15 mouse cellular contexts compared by ENCODE assay signal in the genomic region with DNA sequence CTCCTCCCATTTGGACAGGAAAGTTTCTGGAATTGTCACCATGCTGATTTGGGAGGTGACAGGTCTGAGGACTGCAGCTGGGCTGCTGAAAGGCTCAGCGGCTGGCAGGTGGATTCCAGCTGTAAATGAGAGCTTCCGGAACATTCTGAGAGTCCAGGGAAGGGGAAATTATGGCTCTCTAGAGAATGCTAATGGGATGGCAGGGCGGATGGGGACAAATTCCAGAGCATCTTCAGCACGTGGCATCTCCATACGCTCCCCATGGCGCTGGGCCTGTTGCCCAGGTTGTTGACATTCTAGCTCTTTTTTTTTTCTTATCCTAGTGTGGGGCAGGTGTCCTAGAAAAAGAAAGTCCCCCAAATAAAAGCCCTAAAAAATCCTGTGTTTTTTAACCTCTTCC. TPM values are rescaled to one million over a fixed set of nuclear protein-coding genes. Genes with fewer than 3 reads are reported as not detected.
A peak's percentile ranks its signal among the peaks of the same experiment; 100 is the strongest.
DNase-seq lines count a peak whose midpoint lies in the region; ATAC-seq lines count a peak whose summit lies in the region.
"Had no signal": no experiment of that assay in that cellular context is flagged by ENCODE, and none has a peak within 500 bp of the region (broad histone marks: within the 10 kb centered on the region; RNA-seq: fewer than 3 reads in every experiment).

No protein-coding gene starts in this region.

- peak; percentile 88 for DNase-seq in heart, adult 11 months
- DNase-seq in heart, postnatal 14 days, result no peak
- DNase-seq in kidney, adult 8-10 months, result peak; percentile 30 to 53
- peak; percentile 44 for DNase-seq in ZHBTc4 (ENCODE audit: low read depth, low spot score)
- peak; percentile 76 to 80 for DNase-seq in cerebellum, postnatal 14 days
- DNase-seq: retina, postnatal 1 day; thymus, postnatal 14 days had no signal

- H3K4me1 ChIP-seq in kidney, embryonic 16.5 days (ENCODE audit: insufficient read depth, low read length), result peaks cover 23% of the 10 kb centered on the region
- H3K4me1 ChIP-seq in neural tube, embryonic 15.5 days, result peaks cover 17% of the 10 kb centered on the region

- H3K36me3 ChIP-seq in kidney, embryonic 16.5 days (ENCODE audit: insufficient read depth, low read length), result no peaks in the 10 kb centered on the region
- H3K36me3 ChIP-seq in neural tube, embryonic 15.5 days, result no peaks in the 10 kb centered on the region
- H3K36me3 ChIP-seq: hindbrain, embryonic 15.5 days; lung, embryonic 15.5 days had no signal

- no peak overlapping the region for H3K9ac ChIP-seq in kidney, embryonic 16.5 days (replicated peaks; ENCODE audit: low read length)
- no peak overlapping the region for H3K9ac ChIP-seq in neural tube, embryonic 15.5 days (replicated peaks)
- H3K9ac ChIP-seq: hindbrain, embryonic 15.5 days; lung, embryonic 15.5 days; stomach, embryonic 15.5 days had no signal

- 49% methylated on average over 6 of the region's 6 CpGs for WGBS in kidney, embryonic 16.5 days
- 24% methylated on average over 6 of the region's 6 CpGs for WGBS in neural tube, embryonic 15.5 days

- H3K9me3 ChIP-seq in kidney, embryonic 16.5 days (ENCODE audit: low read length), result peaks cover 4% of the 10 kb centered on the region; the same call in 1 of the 2 replicates
- no peaks in the 10 kb centered on the region for H3K9me3 ChIP-seq in neural tube, embryonic 15.5 days (replicated peaks)
- H3K9me3 ChIP-seq: embryonic facial prominence, embryonic 10.5 days; hindbrain, embryonic 15.5 days; lung, embryonic 15.5 days; stomach, embryonic 15.5 days had no signal

- H3K4me3 ChIP-seq in kidney, embryonic 16.5 days (ENCODE audit: low read length), result no peak overlapping the region
- H3K4me3 ChIP-seq in neural tube, embryonic 15.5 days (replicated peaks), result no peak overlapping the region
- H3K4me3 ChIP-seq: embryonic facial prominence, embryonic 10.5 days; hindbrain, embryonic 15.5 days; lung, embryonic 15.5 days; stomach, embryonic 15.5 days had no signal

- no peak for ATAC-seq in kidney, embryonic 16.5 days (ENCODE audit: low FRiP score, low TSS enrichment)
- ATAC-seq in neural tube, embryonic 15.5 days (ENCODE audit: low FRiP score), result no peak

- H3K27me3 ChIP-seq in kidney, embryonic 16.5 days (ENCODE audit: insufficient read depth, low read length), result no peaks in the 10 kb centered on the region
- H3K27me3 ChIP-seq in neural tube, embryonic 15.5 days (replicated peaks), result no peaks in the 10 kb centered on the region
- H3K27me3 ChIP-seq: hindbrain, embryonic 15.5 days; lung, embryonic 15.5 days had no signal

- H3K4me2 ChIP-seq in kidney, embryonic 16.5 days (replicated peaks; ENCODE audit: low read depth, low read length), result no peak overlapping the region
- no peak overlapping the region for H3K4me2 ChIP-seq in neural tube, embryonic 15.5 days
- H3K4me2 ChIP-seq: hindbrain, embryonic 15.5 days; lung, embryonic 15.5 days; stomach, embryonic 15.5 days had no signal

- H3K27ac ChIP-seq in kidney, embryonic 16.5 days (ENCODE audit: low read length), result no peak overlapping the region
- no peak overlapping the region for H3K27ac ChIP-seq in neural tube, embryonic 15.5 days (replicated peaks)
- H3K27ac ChIP-seq: hindbrain, embryonic 15.5 days; stomach, embryonic 15.5 days had no signal

- intact Hi-C loops in heart, postnatal 14 days (cut with DNase I), result no loop called here

RNA-seq across cellular contexts. Expression of a gene that starts 11.3 kb away (rescaled TPM):
- 1 to 10 TPM; 5.3 to 7.6 TPM for total RNA-seq in heart, postnatal 14 days (2021)
- polyA plus RNA-seq in kidney, embryonic 16.5 days (2015; fragmentation: Nextera tagmentation; extraction: Ambion mirVana), result 22.4 and 23.2 TPM in 2 replicates
- polyA plus RNA-seq in neural tube, embryonic 15.5 days (2015; fragmentation: Nextera tagmentation; extraction: Ambion mirVana), result 13.8 and 18.1 TPM in 2 replicates

RNA-seq across cellular contexts. Expression of a gene that starts 11.6 kb away (rescaled TPM):
- total RNA-seq in heart, postnatal 14 days (2021), result 100 to 1,000 TPM; 796 to 811 TPM
- polyA plus RNA-seq in kidney, embryonic 16.5 days (2015; fragmentation: Nextera tagmentation; extraction: Ambion mirVana), result 479 and 501 TPM in 2 replicates
- polyA plus RNA-seq in neural tube, embryonic 15.5 days (2015; fragmentation: Nextera tagmentation; extraction: Ambion mirVana), result 639 and 709 TPM in 2 replicates

RNA-seq across cellular contexts. Expression of a gene that starts 28.2 kb away (rescaled TPM):
- total RNA-seq in heart, postnatal 14 days (2021), result 10 to 100 TPM; 19.7 to 20.0 TPM
- polyA plus RNA-seq in kidney, embryonic 16.5 days (2015; fragmentation: Nextera tagmentation; extraction: Ambion mirVana), result 5.4 and 5.8 TPM in 2 replicates
- polyA plus RNA-seq in neural tube, embryonic 15.5 days (2015; fragmentation: Nextera tagmentation; extraction: Ambion mirVana), result 2.7 and 5.3 TPM in 2 replicates
- total RNA-seq: megakaryocyte-erythroid progenitor cell, adult 5-6 weeks; monocyte, adult 5-6 weeks had no signal

RNA-seq across cellular contexts. Expression of a gene that starts 35.4 kb away (rescaled TPM):
- 10 to 100 TPM; 19.6 to 21.6 TPM for total RNA-seq in heart, postnatal 14 days (2021)
- polyA plus RNA-seq in kidney, embryonic 16.5 days (2015; fragmentation: Nextera tagmentation; extraction: Ambion mirVana), result 55.4 and 59.7 TPM in 2 replicates
- 86.4 and 97.6 TPM in 2 replicates for polyA plus RNA-seq in neural tube, embryonic 15.5 days (2015; fragmentation: Nextera tagmentation; extraction: Ambion mirVana)

RNA-seq across cellular contexts. Expression of a gene that starts 40.9 kb away (rescaled TPM):
- under 1 TPM; 0.48 to 0.49 TPM for total RNA-seq in heart, postnatal 14 days (2021)
- polyA plus RNA-seq in kidney, embryonic 16.5 days (2015; fragmentation: Nextera tagmentation; extraction: Ambion mirVana), result 1.6 and 1.8 TPM in 2 replicates
- 0.87 and 0.93 TPM in 2 replicates for polyA plus RNA-seq in neural tube, embryonic 15.5 days (2015; fragmentation: Nextera tagmentation; extraction: Ambion mirVana)

Comparison
In these comparisons a context has a peak if more than half of its experiments do, and no peak if none do; other contexts are left out.
1. DNase-seq: peak in heart, adult 11 months (single experiment), kidney, adult 8-10 months (2 of 2), ZHBTc4 (single experiment) and cerebellum, postnatal 14 days (2 of 2); none in heart, postnatal 14 days (0 of 2).